Mouse (Mus musculus): ENCODE results near the gene Sfswap. TPM values are rescaled to one million over a fixed set of nuclear protein-coding genes. Genes with fewer than 3 reads are reported as not detected.
"Not testable (repeated sequence)": the region's sequence is repeated elsewhere in the genome, so short reads cannot be mapped to it uniquely, and the experiment has no call there.

Sfswap gene
- polyA plus RNA-seq, 1 experiment from 2014 or later: 36.7 TPM

GRCm38 (mm10) chr5:129620600-129620999 is 119.6 kb downstream of the Sfswap start:
- WGBS: 70% methylated on average over 9 of the region's 9 CpGs
- H3K4me3 ChIP-seq (replicated peaks; ENCODE audit: low read depth, low read length); DNase-seq (ENCODE audit: low spot score); ATAC-seq (replicated peaks; ENCODE audit: low FRiP score, low read depth); H3K36me3 ChIP-seq (ENCODE audit: insufficient read depth, low read length); H3K9ac ChIP-seq (ENCODE audit: low read depth, low read length); H3K27me3 ChIP-seq (ENCODE audit: insufficient read depth, low read length); H3K4me1 ChIP-seq (replicated peaks; ENCODE audit: insufficient read depth, low read length); H3K9me3 ChIP-seq (replicated peaks; ENCODE audit: low read length); H3K4me2 ChIP-seq (ENCODE audit: low read length); H3K27ac ChIP-seq: not testable (repeated sequence)
- peak; percentile 34; the same call in 1 of the 2 replicates for TF ChIP-seq CTCF (IDR thresholded peaks at IDR 0.05; ENCODE audit: low read depth)

Other genes starting within 250 kb of the Sfswap start
- gene Mmp17, start 82.9 kb downstream of the Sfswap start, polyA plus RNA-seq (2015; fragmentation: Nextera tagmentation; extraction: Ambion mirVana): 1.5 and 2.0 TPM in 2 replicates
- 2.9 and 3.7 TPM in 2 replicates for gene Zfp11, start 168.9 kb downstream of the Sfswap start, polyA plus RNA-seq (2015; fragmentation: Nextera tagmentation; extraction: Ambion mirVana)
- 0.17 TPM in 1 of 2 replicates, not detected in the other for gene Sept14, start 207.3 kb downstream of the Sfswap start, polyA plus RNA-seq (2015; fragmentation: Nextera tagmentation; extraction: Ambion mirVana)
- 209 and 211 TPM in 2 replicates for gene Mrps17, start 214.3 kb downstream of the Sfswap start, polyA plus RNA-seq (2015; fragmentation: Nextera tagmentation; extraction: Ambion mirVana)
- gene Nipsnap2, start 223.8 kb downstream of the Sfswap start, polyA plus RNA-seq (2015; fragmentation: Nextera tagmentation; extraction: Ambion mirVana): 225 and 228 TPM in 2 replicates

Data from kidney, postnatal 0 days (tissue).